In the genomic region with DNA sequence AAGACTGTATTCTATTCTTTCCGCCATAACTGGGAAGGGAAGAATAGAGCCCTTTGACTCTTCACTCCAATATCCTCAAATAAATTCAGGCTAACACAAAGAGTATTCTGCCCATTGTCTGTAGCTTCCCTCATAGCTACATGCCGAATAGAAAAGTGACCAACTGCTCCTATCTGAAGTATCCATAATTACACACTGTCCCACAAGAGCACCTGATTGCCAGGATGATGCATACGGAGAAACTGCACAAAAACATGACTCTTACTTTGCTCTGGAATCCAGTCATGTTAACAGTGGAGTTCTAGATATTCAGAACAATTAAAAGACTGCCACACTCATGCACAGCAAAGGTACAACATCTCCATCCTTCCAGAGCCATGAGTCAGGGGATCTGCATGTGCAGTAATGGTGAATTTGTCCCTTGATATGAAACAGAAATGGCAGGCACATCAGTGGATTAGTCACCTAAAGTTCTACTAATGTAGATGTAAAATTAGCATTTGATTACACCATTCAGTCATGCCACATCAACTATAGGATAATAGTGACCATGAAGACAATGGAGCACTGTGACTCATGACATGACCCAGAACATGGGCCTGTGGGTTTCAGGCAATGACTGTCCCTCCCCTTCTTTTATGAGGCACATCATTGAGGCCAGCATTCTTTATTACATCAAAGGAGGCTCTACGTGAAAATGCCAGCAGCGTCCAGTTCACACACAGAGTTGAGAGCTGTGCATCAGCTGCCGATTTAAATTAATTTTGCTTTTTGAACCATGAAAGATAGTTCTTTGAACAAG, we compare ENCODE assay signal across 15 mouse cellular contexts.
DNase-seq lines count a peak whose midpoint lies in the region; ATAC-seq and TF ChIP-seq lines count a peak whose summit lies in the region.
"Had no signal": no experiment of that assay in that cellular context is flagged by ENCODE, and none has a peak within 500 bp of the region (broad histone marks: within the 10 kb centered on the region; RNA-seq: fewer than 3 reads in every experiment).

No protein-coding gene starts in this region.

- no peaks in the 10 kb centered on the region for H3K27me3 ChIP-seq in hindbrain, embryonic 11.5 days (ENCODE audit: control insufficient read depth, insufficient read depth, low read length)
- H3K27me3 ChIP-seq in hindbrain, embryonic 16.5 days (replicated peaks; ENCODE audit: control insufficient read depth, insufficient read depth, low read length) = no peaks in the 10 kb centered on the region
- no peaks in the 10 kb centered on the region for H3K27me3 ChIP-seq in neural tube, embryonic 14.5 days (ENCODE audit: control insufficient read depth, insufficient read depth, low read length)
- H3K27me3 ChIP-seq in thymus, adult 2 months (ENCODE audit: control insufficient read depth, insufficient read depth, low read length) = no peaks in the 10 kb centered on the region
- H3K27me3 ChIP-seq: limb, embryonic 12.5 days; liver, embryonic 13.5 days; lung, embryonic 15.5 days had no signal

- ATAC-seq in hindbrain, embryonic 11.5 days (ENCODE audit: low FRiP score) = peak; percentile 91
- ATAC-seq in hindbrain, embryonic 16.5 days = no peak
- ATAC-seq in neural tube, embryonic 14.5 days (ENCODE audit: low read depth) = peak; percentile 63

- 0 out of 2 replicates have a peak overlapping the region, but pooled peaks have one; percentile 17 for H3K27ac ChIP-seq in hindbrain, embryonic 11.5 days (ENCODE audit: low read depth, low read length)
- no peak overlapping the region for H3K27ac ChIP-seq in hindbrain, embryonic 16.5 days (ENCODE audit: low read depth, low read length)
- H3K27ac ChIP-seq in neural tube, embryonic 14.5 days (ENCODE audit: low read depth, low read length) = no peak overlapping the region
- no peak overlapping the region for H3K27ac ChIP-seq in thymus, adult 2 months (ENCODE audit: control insufficient read depth, insufficient read depth, low read length)
- H3K27ac ChIP-seq: limb, embryonic 12.5 days; liver, embryonic 13.5 days; lung, embryonic 15.5 days had no signal

- H3K4me2 ChIP-seq in hindbrain, embryonic 11.5 days (replicated peaks; ENCODE audit: low read depth, low read length) = no peak overlapping the region
- H3K4me2 ChIP-seq in hindbrain, embryonic 16.5 days (ENCODE audit: low read length) = no peak overlapping the region
- H3K4me2 ChIP-seq in neural tube, embryonic 14.5 days (ENCODE audit: low read depth, low read length) = no peak overlapping the region
- H3K4me2 ChIP-seq: heart, embryonic 12.5 days; limb, embryonic 12.5 days; liver, embryonic 13.5 days; lung, embryonic 15.5 days had no signal

- no peak overlapping the region for H3K4me3 ChIP-seq in hindbrain, embryonic 11.5 days (ENCODE audit: low read depth, low read length)
- H3K4me3 ChIP-seq in hindbrain, embryonic 16.5 days (ENCODE audit: low read length) = no peak overlapping the region
- H3K4me3 ChIP-seq in neural tube, embryonic 14.5 days (ENCODE audit: low read depth, low read length) = no peak overlapping the region
- no peak overlapping the region for H3K4me3 ChIP-seq in thymus, adult 2 months (ENCODE audit: control insufficient read depth, insufficient read depth, low read length)
- H3K4me3 ChIP-seq: heart, embryonic 12.5 days; limb, embryonic 12.5 days; liver, embryonic 13.5 days; lung, embryonic 15.5 days had no signal

- no peak overlapping the region for H3K9ac ChIP-seq in hindbrain, embryonic 11.5 days (ENCODE audit: low read depth, low read length)
- no peak overlapping the region for H3K9ac ChIP-seq in hindbrain, embryonic 16.5 days (ENCODE audit: low read depth, low read length)
- no peak overlapping the region for H3K9ac ChIP-seq in neural tube, embryonic 14.5 days (replicated peaks; ENCODE audit: low read depth, low read length)
- H3K9ac ChIP-seq: heart, embryonic 12.5 days; limb, embryonic 12.5 days; liver, embryonic 13.5 days; lung, embryonic 15.5 days had no signal

- H3K4me1 ChIP-seq in hindbrain, embryonic 11.5 days (replicated peaks; ENCODE audit: control insufficient read depth, insufficient read depth, low read length) = no peaks in the 10 kb centered on the region
- H3K4me1 ChIP-seq in hindbrain, embryonic 16.5 days (ENCODE audit: control insufficient read depth, insufficient read depth, low read depth, low read length) = no peaks in the 10 kb centered on the region
- H3K4me1 ChIP-seq in neural tube, embryonic 14.5 days (ENCODE audit: control insufficient read depth, insufficient read depth, low read length) = no peaks in the 10 kb centered on the region
- no peaks in the 10 kb centered on the region for H3K4me1 ChIP-seq in thymus, adult 2 months (replicated peaks; ENCODE audit: control insufficient read depth, insufficient read depth, low read length)
- H3K4me1 ChIP-seq: heart, embryonic 12.5 days; limb, embryonic 12.5 days; liver, embryonic 13.5 days; lung, embryonic 15.5 days had no signal

- DNase-seq in hindbrain, embryonic 11.5 days (ENCODE audit: low spot score) = peak; percentile 33
- peak; percentile 58 for DNase-seq in embryo, embryonic 10.5 days (ENCODE audit: low spot score)
- peak; percentile 45 for DNase-seq in mesoderm, embryonic 11.5 days (ENCODE audit: low read depth, low spot score)
- DNase-seq in frontal cortex, postnatal 10 days (ENCODE audit: low spot score in 2 of 2) = no peak
- no peak for DNase-seq in thymus, adult 2 months
- DNase-seq: cerebellum, postnatal 14 days; kidney, adult 9 months; kidney, postnatal 4 days; liver, embryonic 13.5 days; thymus, postnatal 36 days had no signal

- 33% methylated on average over 6 of the region's 6 CpGs for WGBS in hindbrain, embryonic 11.5 days
- WGBS in hindbrain, embryonic 16.5 days = 20% methylated on average over 6 of the region's 6 CpGs
- WGBS in neural tube, embryonic 14.5 days = 19% methylated on average over 6 of the region's 6 CpGs
- WGBS in thymus, adult 2 months = 94% methylated on average over 6 of the region's 6 CpGs

- TF ChIP-seq POLR2A in thymus, adult 2 months (IDR thresholded peaks at IDR 0.05; ENCODE audit: control insufficient read depth, extremely low read depth, insufficient read depth, low read length, poor library complexity) = no peak

- H3K9me3 ChIP-seq in hindbrain, embryonic 11.5 days (ENCODE audit: control insufficient read depth, low read length) = no peaks in the 10 kb centered on the region
- H3K9me3 ChIP-seq in hindbrain, embryonic 16.5 days (ENCODE audit: control insufficient read depth, low read length) = no peaks in the 10 kb centered on the region
- no peaks in the 10 kb centered on the region for H3K9me3 ChIP-seq in neural tube, embryonic 14.5 days (ENCODE audit: control insufficient read depth, low read length)
- H3K9me3 ChIP-seq: heart, embryonic 12.5 days; limb, embryonic 12.5 days; liver, embryonic 13.5 days; lung, embryonic 15.5 days had no signal

- H3K36me3 ChIP-seq in hindbrain, embryonic 11.5 days (ENCODE audit: control insufficient read depth, insufficient read depth, low read length) = no peaks in the 10 kb centered on the region
- no peaks in the 10 kb centered on the region for H3K36me3 ChIP-seq in hindbrain, embryonic 16.5 days (ENCODE audit: control insufficient read depth, insufficient read depth, low read length)
- no peaks in the 10 kb centered on the region for H3K36me3 ChIP-seq in neural tube, embryonic 14.5 days (ENCODE audit: control insufficient read depth, insufficient read depth, low read length)
- no peaks in the 10 kb centered on the region for H3K36me3 ChIP-seq in thymus, adult 2 months (ENCODE audit: control insufficient read depth, insufficient read depth, low read length)
- H3K36me3 ChIP-seq: heart, embryonic 12.5 days; limb, embryonic 12.5 days; liver, embryonic 13.5 days; lung, embryonic 15.5 days had no signal

- TF ChIP-seq CTCF in thymus, adult 2 months (IDR thresholded peaks at IDR 0.05; ENCODE audit: borderline replicate concordance, control insufficient read depth, extremely low read depth, insufficient read depth, low read length, poor library complexity) = no peak

Comparison
In these comparisons a context has a peak if more than half of its experiments do, and no peak if none do; other contexts are left out.
1. DNase-seq: peak in hindbrain, embryonic 11.5 days (single experiment), embryo, embryonic 10.5 days (single experiment) and mesoderm, embryonic 11.5 days (single experiment); none in frontal cortex, postnatal 10 days (0 of 2) and thymus, adult 2 months (single experiment).